Mouse (Mus musculus) hindbrain, embryonic 14.5 days (tissue): ENCODE results near the gene Cdc42se1. TPM values are rescaled to one million over a fixed set of nuclear protein-coding genes. Genes with fewer than 3 reads are reported as not detected.

Experiments
- ATAC-seq: fragments of 200-750 bp; cut with Nextera tagmentation; 2 replicates; pipeline ENCODE4 v1.8.0; 2017; ENCODE audit warnings: moderate number of reproducible peaks, mild to moderate bottlenecking, moderate TSS enrichment, moderate library complexity; ENCODE audit not compliant: low FRiP score
- DNase-seq: peaks from one replicate; pipeline ENCODE4 v3.0.0-alpha.2; 2015; ENCODE audit warnings: low spot score
- H3K27ac ChIP-seq: fragments of 300-500 bp; sonication (generic); 2 replicates; pipeline ENCODE4 v1.5.1; 2014; ENCODE audit warnings: mild to moderate bottlenecking, moderate library complexity
- H3K27me3 ChIP-seq: fragments of 300-500 bp; sonication (generic); 2 replicates; pipeline ENCODE4 v1.6.1; 2014; ENCODE audit warnings: mild to moderate bottlenecking, low read length, mixed read lengths; ENCODE audit not compliant: control insufficient read depth, insufficient read depth
- H3K36me3 ChIP-seq: fragments of 300-500 bp; sonication (generic); replicated peaks from 2 replicates; pipeline ENCODE4 v1.6.1; 2014; ENCODE audit not compliant: control insufficient read depth, insufficient read depth
- H3K4me1 ChIP-seq: fragments of 300-500 bp; sonication (generic); replicated peaks from 2 replicates; pipeline ENCODE4 v1.6.1; 2014; ENCODE audit warnings: antibody characterized with exemption, low read length, mixed read lengths; ENCODE audit not compliant: control insufficient read depth, insufficient read depth
- H3K4me2 ChIP-seq: fragments of 300-500 bp; sonication (generic); replicated peaks from 2 replicates; pipeline ENCODE4 v1.6.1; 2014; ENCODE audit warnings: mild to moderate bottlenecking, moderate library complexity
- H3K4me3 ChIP-seq: fragments of 300-500 bp; sonication (generic); replicated peaks from 2 replicates; pipeline ENCODE4 v1.5.1; 2014; ENCODE audit warnings: mild to moderate bottlenecking, low read length
- H3K9ac ChIP-seq: fragments of 300-500 bp; sonication (generic); 2 replicates; pipeline ENCODE4 v1.6.1; 2014
- H3K9me3 ChIP-seq: fragments of 300-500 bp; sonication (generic); 2 replicates; pipeline ENCODE4 v1.6.1; 2016; ENCODE audit warnings: low read length; ENCODE audit not compliant: control insufficient read depth
- WGBS: fragments of 180-500 bp; shearing (Covaris S2); extraction: QIAGEN DNeasy Blood & Tissue Kit; methylation state at CpG from one replicate; pipeline ENCODE4 v1.1.7; 2014; 5-methylcytosine and 5-hydroxymethylcytosine counted together
- polyA plus RNA-seq: library from polyadenylated mRNA; unstranded; fragments of >200 nt; fragmentation: Nextera tagmentation; extraction: Ambion mirVana; gene quantifications from 2 replicates; pipeline ENCODE4 v1.2.1, GENCODE M21; 2014

Gene Cdc42se1
- polyA plus RNA-seq = 65.0 and 70.1 TPM in 2 replicates

DNA sequence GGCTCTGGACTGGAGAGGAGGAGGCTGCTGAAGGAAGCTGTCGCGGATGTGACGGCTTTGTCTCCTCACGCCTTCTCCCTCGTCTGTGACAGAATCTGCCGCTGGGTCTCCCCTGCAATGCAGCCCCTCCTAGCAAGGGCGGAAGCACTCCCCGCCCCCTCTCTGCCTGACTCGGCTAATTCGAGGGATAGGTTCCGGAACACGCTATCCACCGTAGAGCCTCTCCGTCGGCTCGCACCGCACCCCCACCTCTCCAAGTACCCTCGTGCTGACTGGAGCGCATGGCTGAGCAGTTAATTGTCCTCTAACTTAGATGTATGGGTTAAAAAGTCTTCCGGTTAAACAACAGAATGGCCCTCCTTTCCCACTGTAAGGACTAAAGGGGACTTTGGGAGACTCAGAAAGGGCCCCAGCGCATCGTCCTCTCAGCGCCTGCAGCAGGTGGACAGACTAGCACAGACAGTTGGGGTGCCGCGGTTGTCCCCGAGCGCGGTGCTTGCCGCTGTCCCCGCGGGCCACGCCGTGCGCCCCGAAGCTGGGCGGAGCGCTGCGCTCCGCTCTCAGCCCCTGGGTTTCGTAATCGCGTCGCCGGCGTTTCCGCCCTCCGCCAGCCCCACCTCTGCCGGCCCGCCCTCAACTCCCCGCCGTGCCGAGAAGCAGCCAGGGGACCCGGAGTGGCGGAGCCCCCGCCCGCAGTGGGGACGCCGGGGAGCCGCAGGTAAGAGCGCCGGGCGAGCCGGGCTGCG lies at the start of gene Cdc42se1:
Gene Cdc42se1 (plus strand): TSS at position 585 of the 746 bp plus-strand sequence.
- Histone ChIP-seq H3K9ac (peak within 1 kb of the TSS; percentile 86), H3K4me2 (peak within 1 kb of the TSS; percentile 70), H3K4me1 (peaks cover 51% of the 10 kb centered on the region), H3K27ac (peak within 1 kb of the TSS; percentile 98), H3K36me3 (peaks cover 48% of the 10 kb centered on the region), H3K27me3 (no peaks in the 10 kb centered on the region), H3K9me3 (no peaks in the 10 kb centered on the region), H3K4me3 (peak within 1 kb of the TSS; percentile 67)
- peak; percentile 91 for DNase-seq
- ATAC-seq = peak; percentile 91
- WGBS = under 1% methylated on average over 63 of the region's 64 CpGs

DNA sequence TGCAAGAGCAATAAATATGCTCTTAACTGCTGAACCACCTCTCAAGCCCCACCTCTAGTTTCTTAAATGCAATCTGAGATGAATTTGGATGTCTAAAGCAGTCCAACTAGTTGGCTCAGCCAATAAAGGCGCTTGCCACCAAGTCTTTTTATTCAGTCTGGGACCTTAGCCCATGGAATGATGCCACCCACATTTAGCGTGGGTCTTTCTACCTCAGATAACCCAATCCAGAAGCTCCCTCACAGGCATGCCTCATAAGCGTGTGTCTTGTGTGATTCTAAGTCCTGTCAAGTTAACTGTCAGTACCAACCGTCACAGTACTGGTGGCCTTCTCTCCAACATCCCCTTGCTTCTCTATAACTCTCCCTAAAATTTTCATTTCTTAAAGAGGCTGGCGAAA lies 49.6 kb upstream of the Cdc42se1 start:
- no peaks in the 10 kb centered on the region for H3K27me3 ChIP-seq
- no peak overlapping the region for H3K27ac ChIP-seq
- WGBS = 93% methylated on average over 5 of the region's 5 CpGs
- no peak overlapping the region for H3K4me3 ChIP-seq
- DNase-seq (no peak), ATAC-seq (no peak)
- H3K36me3 ChIP-seq = peaks cover 8% of the 10 kb centered on the region; the same call in 1 of the 2 replicates
- H3K4me2 ChIP-seq = no peak overlapping the region
- H3K4me1 ChIP-seq = no peaks in the 10 kb centered on the region; the same call in 1 of the 2 replicates
- no peak overlapping the region for H3K9ac ChIP-seq
- H3K9me3 ChIP-seq = no peaks in the 10 kb centered on the region

DNA sequence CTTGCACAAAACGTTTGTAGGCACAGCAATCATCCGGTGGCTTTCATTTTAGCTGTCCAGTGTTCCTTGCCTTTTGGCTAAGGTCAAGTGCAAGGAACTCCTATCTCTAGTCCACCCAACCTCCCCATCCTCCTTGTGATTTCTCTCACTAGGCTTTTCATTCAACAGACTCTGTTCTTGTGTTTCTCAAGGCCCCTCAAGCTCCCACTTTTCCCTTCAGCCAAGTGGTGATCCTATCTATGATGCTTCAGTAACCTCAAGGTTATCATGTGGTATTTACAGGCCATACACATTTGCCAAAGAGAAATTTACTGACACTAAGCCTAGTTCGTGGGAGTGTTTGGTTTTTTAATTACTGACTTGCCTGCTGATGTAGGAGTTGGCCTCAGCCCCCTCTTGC lies 48.6 kb upstream of the Cdc42se1 start:
- H3K27ac ChIP-seq = no peak overlapping the region
- no peaks in the 10 kb centered on the region for H3K4me1 ChIP-seq
- no peaks in the 10 kb centered on the region for H3K27me3 ChIP-seq
- no peak overlapping the region for H3K4me2 ChIP-seq
- DNase-seq (no peak), ATAC-seq (no peak)
- H3K9me3 ChIP-seq = no peaks in the 10 kb centered on the region
- no peak overlapping the region for H3K9ac ChIP-seq
- whole genome bisulfite sequencing = 78% methylated on average over 3 of the region's 3 CpGs
- H3K4me3 ChIP-seq = no peak overlapping the region
- H3K36me3 ChIP-seq = peaks cover 17% of the 10 kb centered on the region

DNA sequence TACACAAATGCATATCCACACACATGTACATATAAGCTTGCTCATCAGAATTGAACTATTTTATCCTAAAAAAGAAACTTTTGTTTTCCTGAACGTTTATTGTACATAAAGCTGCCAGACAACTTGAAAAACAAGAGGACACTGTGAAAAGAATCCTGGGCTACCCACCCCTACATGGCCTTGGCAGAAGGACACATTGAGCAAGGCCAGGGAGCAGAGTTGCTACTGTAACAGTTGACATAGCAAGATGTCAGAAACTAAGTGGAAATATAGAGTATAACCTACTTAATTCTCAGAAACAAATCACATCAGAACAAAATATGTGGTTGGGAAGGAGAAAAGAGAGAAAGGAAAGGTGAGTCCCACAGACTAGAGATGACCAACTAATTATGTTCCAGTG lies 46.7 kb upstream of the Cdc42se1 start:
- Histone ChIP-seq H3K27ac (no peak overlapping the region), H3K9ac (no peak overlapping the region), H3K4me2 (no peak overlapping the region), H3K27me3 (no peaks in the 10 kb centered on the region), H3K4me3 (no peak overlapping the region), H3K36me3 (peaks cover 32% of the 10 kb centered on the region), H3K4me1 (no peaks in the 10 kb centered on the region), H3K9me3 (no peaks in the 10 kb centered on the region)
- DNase-seq (no peak), ATAC-seq (no peak)
- WGBS = 74% methylated on average over 1 of the region's 1 CpGs

DNA sequence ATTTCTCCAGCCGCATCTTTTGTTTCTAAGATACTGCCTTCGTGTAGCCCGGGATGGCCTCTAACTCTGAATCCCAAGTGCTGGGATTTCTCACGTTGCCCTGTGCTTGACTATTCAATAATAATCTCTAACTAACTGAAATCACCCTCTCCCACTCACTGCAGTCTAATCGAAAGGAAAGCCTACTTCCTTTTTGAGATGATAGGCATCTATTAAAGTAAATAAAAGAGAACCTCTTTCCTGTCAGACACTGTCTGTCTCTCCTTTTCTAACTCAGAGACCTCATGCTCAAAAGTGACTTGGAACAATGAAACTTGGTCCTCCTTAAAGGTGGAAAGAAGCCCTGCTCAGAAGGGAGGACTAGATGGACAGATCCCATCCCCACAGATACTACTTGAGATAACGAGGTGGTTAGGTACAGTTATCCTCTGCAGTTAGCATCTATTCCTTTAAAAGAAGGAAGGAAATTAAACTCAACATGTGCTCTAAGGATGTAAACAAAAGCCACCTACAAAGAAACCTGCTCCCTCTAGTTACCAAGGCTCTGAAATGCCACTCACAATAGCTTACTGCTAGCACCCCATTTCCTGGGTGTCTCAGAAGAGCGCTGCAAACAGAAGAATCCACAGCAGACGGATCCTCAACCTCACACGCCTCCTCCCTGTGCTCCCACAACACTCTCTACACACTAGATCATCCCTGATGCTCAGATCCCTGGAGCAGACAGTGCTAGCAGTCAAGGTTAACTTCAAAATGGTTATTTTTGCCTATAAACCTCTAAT lies 43.5 kb upstream of the Cdc42se1 start:
- no peak for ATAC-seq
- peaks cover 64% of the 10 kb centered on the region for H3K36me3 ChIP-seq
- no peaks in the 10 kb centered on the region for H3K9me3 ChIP-seq
- H3K4me3 ChIP-seq = no peak overlapping the region
- H3K9ac ChIP-seq = no peak overlapping the region
- H3K27me3 ChIP-seq = no peaks in the 10 kb centered on the region
- H3K27ac ChIP-seq = no peak overlapping the region
- H3K4me1 ChIP-seq = no peaks in the 10 kb centered on the region
- 95% methylated on average over 9 of the region's 9 CpGs for WGBS
- no peak overlapping the region for H3K4me2 ChIP-seq
- DNase-seq = no peak

DNA sequence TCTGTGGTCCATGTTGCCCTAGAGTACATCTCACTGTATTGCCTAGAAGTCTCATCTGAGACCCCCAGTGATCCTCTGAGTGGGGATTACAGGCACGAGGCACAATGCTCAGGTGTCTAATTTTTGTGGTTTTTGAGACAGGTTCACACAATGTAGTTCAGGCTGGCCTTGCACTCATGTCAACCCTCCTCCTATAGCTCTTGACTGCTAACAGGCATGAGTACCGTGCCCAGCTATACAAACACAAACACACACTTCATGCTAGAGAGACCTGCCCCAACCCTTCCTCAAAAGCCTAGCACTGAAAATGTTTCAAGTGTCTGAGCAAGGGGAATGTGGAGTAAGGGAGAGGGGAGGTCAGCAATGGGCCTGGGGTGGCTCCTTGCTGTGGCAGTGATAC lies 42.4 kb upstream of the Cdc42se1 start:
- H3K4me3 ChIP-seq = no peak overlapping the region
- H3K27me3 ChIP-seq = no peaks in the 10 kb centered on the region
- H3K9ac ChIP-seq = no peak overlapping the region
- H3K9me3 ChIP-seq = no peaks in the 10 kb centered on the region
- WGBS = 92% methylated on average over 2 of the region's 2 CpGs
- no peaks in the 10 kb centered on the region for H3K4me1 ChIP-seq
- no peak for ATAC-seq
- no peak overlapping the region for H3K27ac ChIP-seq
- peaks cover 69% of the 10 kb centered on the region for H3K36me3 ChIP-seq
- DNase-seq = no peak
- H3K4me2 ChIP-seq = no peak overlapping the region

DNA sequence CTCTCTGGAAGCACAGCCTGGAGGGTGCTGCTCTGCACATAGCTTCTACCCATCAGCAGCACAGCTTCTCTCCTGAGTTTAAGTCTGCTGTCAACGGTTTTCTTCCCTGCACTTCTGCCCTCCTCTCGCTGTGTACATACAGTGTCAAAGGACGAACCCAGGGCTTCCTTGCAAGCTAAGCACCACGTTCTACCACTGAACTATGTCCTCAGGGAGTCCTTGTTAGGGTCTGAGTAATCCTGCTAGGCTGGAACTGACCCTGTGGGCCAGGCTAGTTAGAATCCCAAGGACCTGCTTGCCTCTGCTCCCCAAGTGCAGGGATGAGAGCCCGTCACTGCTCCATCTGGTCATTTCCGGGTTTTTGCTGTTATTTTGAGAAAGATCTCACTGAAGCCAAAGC lies 41.6 kb upstream of the Cdc42se1 start:
- no peak overlapping the region for H3K4me2 ChIP-seq
- no peak overlapping the region for H3K9ac ChIP-seq
- ATAC-seq = no peak
- peaks cover 69% of the 10 kb centered on the region for H3K36me3 ChIP-seq
- no peak for DNase-seq
- no peak overlapping the region for H3K27ac ChIP-seq
- 92% methylated on average over 6 of the region's 6 CpGs for WGBS
- no peaks in the 10 kb centered on the region for H3K4me1 ChIP-seq
- no peaks in the 10 kb centered on the region for H3K27me3 ChIP-seq
- H3K4me3 ChIP-seq = no peak overlapping the region
- no peaks in the 10 kb centered on the region for H3K9me3 ChIP-seq

DNA sequence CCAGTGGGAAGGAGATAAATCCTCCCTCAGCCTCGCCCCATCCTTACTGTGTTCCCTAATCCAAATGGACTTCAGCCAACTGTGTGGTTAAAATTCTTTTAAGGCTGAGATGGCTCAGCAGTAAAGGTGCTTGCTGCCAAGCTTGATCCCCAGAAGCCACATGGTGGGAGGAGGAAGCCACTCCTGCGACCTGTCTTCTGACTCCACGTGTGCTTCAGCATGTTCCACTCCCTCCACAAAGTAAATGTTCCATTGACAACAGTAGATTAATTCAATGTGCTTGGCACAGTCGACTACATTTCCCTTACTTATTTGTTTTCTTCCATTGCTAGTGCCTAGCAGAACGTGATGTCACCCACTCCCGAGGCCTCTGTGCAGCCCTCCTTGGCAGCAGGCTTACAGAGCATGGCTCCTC lies 33.8 kb upstream of the Cdc42se1 start:
- DNase-seq = no peak
- Histone ChIP-seq H3K27ac (no peak overlapping the region), H3K36me3 (peaks cover 66% of the 10 kb centered on the region), H3K4me2 (no peak overlapping the region), H3K9ac (no peak overlapping the region), H3K4me3 (no peak overlapping the region), H3K9me3 (no peaks in the 10 kb centered on the region), H3K4me1 (no peaks in the 10 kb centered on the region), H3K27me3 (no peaks in the 10 kb centered on the region)
- ATAC-seq = no peak
- 81% methylated on average over 6 of the region's 6 CpGs for WGBS

DNA sequence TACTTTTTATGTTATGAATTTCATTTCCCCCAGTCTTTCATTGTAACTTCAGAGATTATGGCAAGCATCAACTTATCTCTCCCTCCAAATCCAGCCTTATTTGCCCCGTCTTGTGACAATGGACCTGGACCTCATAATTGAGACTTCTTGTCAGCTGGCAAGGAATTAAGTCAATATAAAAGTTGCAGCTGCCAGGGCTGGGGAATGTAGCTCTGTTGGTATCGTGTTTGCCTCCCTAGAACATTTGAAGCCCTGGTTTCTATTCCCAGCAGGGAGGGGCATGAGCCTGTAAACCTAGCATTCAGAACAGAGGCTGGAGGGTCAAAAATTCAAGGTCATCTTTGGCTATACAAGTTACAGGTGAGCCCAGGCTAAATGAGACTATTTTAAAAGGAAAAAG lies 32.8 kb upstream of the Cdc42se1 start:
- Histone ChIP-seq H3K4me2 (no peak overlapping the region), H3K27ac (no peak overlapping the region), H3K4me3 (no peak overlapping the region), H3K36me3 (peaks cover 67% of the 10 kb centered on the region), H3K4me1 (no peaks in the 10 kb centered on the region), H3K9ac (no peak overlapping the region), H3K27me3 (no peaks in the 10 kb centered on the region), H3K9me3 (no peaks in the 10 kb centered on the region)
- ATAC-seq (no peak), DNase-seq (no peak)
- WGBS = 89% methylated on average over 2 of the region's 2 CpGs
